Comparison of ENCODE assay signal across 8 mouse cellular contexts in genomic region chr4:103120874-103121389, GRCm38 (mm10). TPM values are rescaled to one million over a fixed set of nuclear protein-coding genes. Genes with fewer than 3 reads are reported as not detected.
DNase-seq lines count a peak whose midpoint lies in the region; ATAC-seq and TF ChIP-seq lines count a peak whose summit lies in the region.

No protein-coding gene starts in this region.

- no peak for TF ChIP-seq CTCF in intestine, postnatal 0 days (IDR thresholded peaks at IDR 0.05; ENCODE audit: low read depth)

- H3K4me3 ChIP-seq in lung, embryonic 16.5 days (ENCODE audit: low read length): peak overlapping the region; percentile 93; the same call in 1 of the 2 replicates
- peak overlapping the region; percentile 92 for H3K4me3 ChIP-seq in embryonic facial prominence, embryonic 13.5 days
- H3K4me3 ChIP-seq in intestine, postnatal 0 days (ENCODE audit: low read depth, low read length): peak overlapping the region; percentile 88

- H3K4me2 ChIP-seq in lung, embryonic 16.5 days (ENCODE audit: low read depth, low read length): peak overlapping the region; percentile 74
- H3K4me2 ChIP-seq in embryonic facial prominence, embryonic 13.5 days: peak overlapping the region; percentile 70
- H3K4me2 ChIP-seq in intestine, postnatal 0 days (replicated peaks; ENCODE audit: low read depth): peak overlapping the region; percentile 67

- WGBS in lung, embryonic 16.5 days: 77% methylated on average over 9 of the region's 9 CpGs
- WGBS in embryonic facial prominence, embryonic 13.5 days: 81% methylated on average over 9 of the region's 9 CpGs
- 74% methylated on average over 9 of the region's 9 CpGs for WGBS in intestine, postnatal 0 days

- no peaks in the 10 kb centered on the region for H3K27me3 ChIP-seq in lung, embryonic 16.5 days (ENCODE audit: control insufficient read depth, insufficient read depth, low read depth, low read length)
- no peaks in the 10 kb centered on the region for H3K27me3 ChIP-seq in embryonic facial prominence, embryonic 13.5 days
- H3K27me3 ChIP-seq in intestine, postnatal 0 days (replicated peaks; ENCODE audit: control insufficient read depth, insufficient read depth, low read length): no peaks in the 10 kb centered on the region
- H3K27me3 ChIP-seq in splenic B cell, adult 2 months (ENCODE audit: control insufficient read depth, insufficient read depth, low read length, poor library complexity, severe bottlenecking): no peaks in the 10 kb centered on the region

- DNase-seq in lung, adult 18-20 months: no peak
- DNase-seq in splenic B cell, adult 2 months (ENCODE audit: low read depth, low spot score): peak; percentile 9
- DNase-seq in frontal cortex, postnatal 36 days (ENCODE audit: low spot score in 2 of 2): no peak
- DNase-seq in right cerebral cortex, adult 18-20 months: no peak
- DNase-seq in frontal cortex, adult 2 months (ENCODE audit: extremely low spot score in 1 of 2, low spot score in 1 of 2): no peak

- H3K27ac ChIP-seq in lung, embryonic 16.5 days (ENCODE audit: low read length): no peak overlapping the region
- no peak overlapping the region for H3K27ac ChIP-seq in embryonic facial prominence, embryonic 13.5 days
- H3K27ac ChIP-seq in intestine, postnatal 0 days (ENCODE audit: low read depth, low read length): no peak overlapping the region

- no peak for ATAC-seq in lung, embryonic 16.5 days (ENCODE audit: low read depth)
- no peak for ATAC-seq in embryonic facial prominence, embryonic 13.5 days (ENCODE audit: insufficient number of reproducible peaks, insufficient read depth, low FRiP score, low TSS enrichment, low read depth)
- ATAC-seq in intestine, postnatal 0 days: no peak

- no peak overlapping the region for H3K9ac ChIP-seq in lung, embryonic 16.5 days (ENCODE audit: low read length)
- H3K9ac ChIP-seq in embryonic facial prominence, embryonic 13.5 days: no peak overlapping the region
- H3K9ac ChIP-seq in intestine, postnatal 0 days (ENCODE audit: low read depth, low read length): no peak overlapping the region

- H3K36me3 ChIP-seq in lung, embryonic 16.5 days (ENCODE audit: control insufficient read depth, insufficient read depth, low read length): peaks cover 5% of the 10 kb centered on the region
- peaks cover 6% of the 10 kb centered on the region for H3K36me3 ChIP-seq in embryonic facial prominence, embryonic 13.5 days
- H3K36me3 ChIP-seq in intestine, postnatal 0 days (ENCODE audit: control insufficient read depth, insufficient read depth): peaks cover 5% of the 10 kb centered on the region
- no peaks in the 10 kb centered on the region for H3K36me3 ChIP-seq in splenic B cell, adult 2 months (ENCODE audit: control insufficient read depth, insufficient read depth, low read length, poor library complexity, severe bottlenecking)

- H3K4me1 ChIP-seq in lung, embryonic 16.5 days (replicated peaks; ENCODE audit: control insufficient read depth, insufficient read depth, low read length): peaks cover 19% of the 10 kb centered on the region
- peaks cover 13% of the 10 kb centered on the region for H3K4me1 ChIP-seq in embryonic facial prominence, embryonic 13.5 days
- peaks cover 15% of the 10 kb centered on the region for H3K4me1 ChIP-seq in intestine, postnatal 0 days (replicated peaks; ENCODE audit: control insufficient read depth, insufficient read depth, low read length)

- H3K9me3 ChIP-seq in lung, embryonic 16.5 days (ENCODE audit: control insufficient read depth, low read length): no peaks in the 10 kb centered on the region
- no peaks in the 10 kb centered on the region for H3K9me3 ChIP-seq in embryonic facial prominence, embryonic 13.5 days
- H3K9me3 ChIP-seq in intestine, postnatal 0 days (ENCODE audit: control insufficient read depth): no peaks in the 10 kb centered on the region

RNA-seq across cellular contexts. Expression of gene Wdr78, which starts 6.6 kb away (rescaled TPM):
- polyA plus RNA-seq in lung, embryonic 16.5 days (2015; fragmentation: Nextera tagmentation; extraction: Ambion mirVana): 5.0 and 7.6 TPM in 2 replicates
- polyA plus RNA-seq in embryonic facial prominence, embryonic 13.5 days (2015; fragmentation: Nextera tagmentation; extraction: Ambion mirVana): 4.5 and 5.9 TPM in 2 replicates
- 0.30 and 0.37 TPM in 2 replicates for polyA plus RNA-seq in intestine, postnatal 0 days (2015; fragmentation: Nextera tagmentation; extraction: Ambion mirVana)
- 6.0 and 7.0 TPM in 2 replicates for polyA plus RNA-seq in frontal cortex, adult 2 months (2012; rRNA removed)

RNA-seq across cellular contexts. Expression of gene Mier1, which starts 6.7 kb away (rescaled TPM):
- polyA plus RNA-seq in lung, embryonic 16.5 days (2015; fragmentation: Nextera tagmentation; extraction: Ambion mirVana): 36.7 and 38.4 TPM in 2 replicates
- polyA plus RNA-seq in embryonic facial prominence, embryonic 13.5 days (2015; fragmentation: Nextera tagmentation; extraction: Ambion mirVana): 58.4 and 64.7 TPM in 2 replicates
- 29.5 and 37.3 TPM in 2 replicates for polyA plus RNA-seq in intestine, postnatal 0 days (2015; fragmentation: Nextera tagmentation; extraction: Ambion mirVana)
- 30.1 and 36.0 TPM in 2 replicates for polyA plus RNA-seq in frontal cortex, adult 2 months (2012; rRNA removed)
